Mouse (Mus musculus) embryonic facial prominence, embryonic 14.5 days (tissue): Measurements from ENCODE around the gene Sept14. TPM values are rescaled to one million over a fixed set of nuclear protein-coding genes. Genes with fewer than 3 reads are reported as not detected.

ENCODE experiments used
- ATAC-seq: fragments of 200-750 bp; cut with Nextera tagmentation; 2 replicates; pipeline ENCODE4 v1.8.0; 2017; ENCODE audit warnings: low read depth, moderate number of reproducible peaks, moderate TSS enrichment
- DNase-seq: peaks from one replicate; pipeline ENCODE4 v3.0.0-alpha.2; 2015; ENCODE audit warnings: low spot score
- H3K27ac ChIP-seq: fragments of 300-500 bp; sonication (generic); replicated peaks from 2 replicates; pipeline ENCODE4 v1.5.1; 2014; ENCODE audit warnings: low read depth, mild to moderate bottlenecking, low read length, moderate library complexity
- H3K27me3 ChIP-seq: fragments of 300-500 bp; sonication (generic); replicated peaks from 2 replicates; pipeline ENCODE4 v1.6.1; 2014; ENCODE audit warnings: low read length; ENCODE audit not compliant: control insufficient read depth, insufficient read depth
- H3K36me3 ChIP-seq: fragments of 300-500 bp; sonication (generic); 2 replicates; pipeline ENCODE4 v1.6.1; 2014; ENCODE audit warnings: low read length, mixed read lengths; ENCODE audit not compliant: control insufficient read depth, insufficient read depth
- H3K4me1 ChIP-seq: fragments of 300-500 bp; sonication (generic); 2 replicates; pipeline ENCODE4 v1.6.1; 2014; ENCODE audit warnings: antibody characterized with exemption, low read length; ENCODE audit not compliant: control insufficient read depth, insufficient read depth
- H3K4me2 ChIP-seq: fragments of 300-500 bp; sonication (generic); 2 replicates; pipeline ENCODE4 v1.6.1; 2014; ENCODE audit warnings: low read depth, mild to moderate bottlenecking, low read length, moderate library complexity, mixed read lengths
- H3K4me3 ChIP-seq: fragments of 300-500 bp; sonication (generic); 2 replicates; pipeline ENCODE4 v1.5.1; 2014; ENCODE audit warnings: low read depth, mild to moderate bottlenecking, low read length
- H3K9ac ChIP-seq: fragments of 300-500 bp; sonication (generic); 2 replicates; pipeline ENCODE4 v1.6.1; 2014; ENCODE audit warnings: low read depth, mild to moderate bottlenecking, low read length, moderate library complexity, mixed read lengths
- H3K9me3 ChIP-seq: fragments of 300-500 bp; sonication (generic); 2 replicates; pipeline ENCODE4 v1.6.1; 2016; ENCODE audit warnings: low read length; ENCODE audit not compliant: control insufficient read depth
- WGBS: fragments of 180-500 bp; shearing (Covaris S2); extraction: QIAGEN DNeasy Blood & Tissue Kit; methylation state at CpG from one replicate; pipeline ENCODE4 v1.1.7; 2014; 5-methylcytosine and 5-hydroxymethylcytosine counted together
- polyA plus RNA-seq: library from polyadenylated mRNA; unstranded; fragments of >200 nt; fragmentation: Nextera tagmentation; extraction: Ambion mirVana; gene quantifications from 2 replicates; pipeline ENCODE4 v1.2.1, GENCODE M21; 2014

The Sept14 gene
- polyA plus RNA-seq, 1 experiment from 2014 or later, result not detected

DNA sequence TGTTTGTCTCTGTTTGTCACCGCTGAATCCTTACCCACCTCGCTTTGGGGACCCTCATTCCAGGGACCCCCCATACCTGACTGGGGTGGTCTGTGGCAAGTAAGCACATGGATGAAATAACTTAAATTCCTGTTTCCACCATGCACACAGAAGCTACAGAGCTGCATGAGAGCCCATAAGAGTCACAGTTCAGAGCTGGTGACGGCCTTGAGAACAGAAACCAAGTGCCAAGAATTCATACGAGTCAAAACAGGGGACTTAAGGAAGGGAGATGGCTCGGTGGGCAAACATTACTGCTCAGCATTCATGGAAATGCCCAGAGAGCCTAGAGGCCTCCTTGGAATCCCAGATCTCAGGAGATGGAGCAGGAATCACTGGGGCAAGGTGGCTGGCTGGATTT is 44.2 kb downstream of the Sept14 start:
- peaks cover 7% of the 10 kb centered on the region; the same call in 1 of the 2 replicates for H3K4me1 ChIP-seq
- no peak for ATAC-seq

DNA sequence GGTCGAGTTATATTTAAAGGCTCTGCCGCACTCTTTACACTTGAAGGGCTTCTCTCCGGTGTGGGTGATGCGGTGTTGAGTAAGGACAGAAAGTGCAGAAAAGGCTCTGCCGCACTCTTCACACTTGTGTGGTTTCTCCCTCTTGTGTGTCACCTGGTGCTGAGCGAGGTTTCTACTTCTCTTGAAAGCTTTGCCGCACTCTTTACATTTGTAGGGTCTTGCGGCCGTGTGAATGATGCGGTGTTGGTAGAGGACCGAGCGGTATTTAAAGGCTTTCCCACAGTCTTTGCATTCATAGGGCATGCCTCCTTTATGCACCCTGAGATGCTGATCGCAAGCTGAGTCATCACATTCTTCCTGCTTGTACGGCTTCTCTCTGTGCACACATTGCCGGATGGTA is 50.4 kb downstream of the Sept14 start:
- Histone ChIP-seq H3K27me3 (no peaks in the 10 kb centered on the region), H3K27ac (no peak overlapping the region), H3K36me3 (peaks cover 60% of the 10 kb centered on the region), H3K4me2 (no peak overlapping the region), H3K9me3 (no peaks in the 10 kb centered on the region), H3K4me3 (no peak overlapping the region), H3K4me1 (no peaks in the 10 kb centered on the region), H3K9ac (no peak overlapping the region)
- no peak for ATAC-seq
- 92% methylated on average over 15 of the region's 15 CpGs for WGBS
- no peak for DNase-seq

More for the DNA sequence above, 44.2 kb downstream of the Sept14 start:
- DNase-seq, result no peak
- no peak overlapping the region for H3K4me3 ChIP-seq
- no peak overlapping the region for H3K4me2 ChIP-seq
- H3K9ac ChIP-seq, result no peak overlapping the region
- H3K27me3 ChIP-seq, result no peaks in the 10 kb centered on the region
- no peaks in the 10 kb centered on the region for H3K9me3 ChIP-seq
- 90% methylated on average over 5 of the region's 5 CpGs for WGBS
- H3K36me3 ChIP-seq, result peaks cover 22% of the 10 kb centered on the region
- no peak overlapping the region for H3K27ac ChIP-seq

DNA sequence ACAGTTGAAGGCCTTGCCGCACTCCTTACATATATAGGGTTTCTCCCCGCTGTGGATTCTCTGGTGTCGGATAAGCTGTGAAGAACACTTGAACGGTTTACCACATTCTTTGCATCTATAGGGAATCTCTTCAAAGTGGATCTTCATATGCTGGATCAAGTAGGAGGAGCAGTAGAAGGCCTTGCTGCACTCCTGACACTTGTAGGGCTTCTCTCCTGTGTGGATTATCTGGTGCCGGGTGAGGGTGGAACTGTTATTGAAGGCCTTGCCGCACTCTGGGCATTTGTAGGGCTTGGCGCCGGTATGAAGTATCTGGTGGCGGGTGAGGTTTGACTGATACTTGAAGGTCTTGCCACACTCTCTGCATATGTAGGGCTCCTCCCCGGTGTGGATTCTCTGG is 51.3 kb downstream of the Sept14 start:
- Histone ChIP-seq H3K9me3 (no peaks in the 10 kb centered on the region), H3K9ac (no peak overlapping the region), H3K36me3 (peaks cover 60% of the 10 kb centered on the region), H3K4me2 (no peak overlapping the region), H3K4me3 (no peak overlapping the region), H3K27me3 (no peaks in the 10 kb centered on the region), H3K4me1 (no peaks in the 10 kb centered on the region), H3K27ac (no peak overlapping the region)
- DNase-seq (no peak), ATAC-seq (no peak)
- 95% methylated on average over 10 of the region's 10 CpGs for WGBS

DNA sequence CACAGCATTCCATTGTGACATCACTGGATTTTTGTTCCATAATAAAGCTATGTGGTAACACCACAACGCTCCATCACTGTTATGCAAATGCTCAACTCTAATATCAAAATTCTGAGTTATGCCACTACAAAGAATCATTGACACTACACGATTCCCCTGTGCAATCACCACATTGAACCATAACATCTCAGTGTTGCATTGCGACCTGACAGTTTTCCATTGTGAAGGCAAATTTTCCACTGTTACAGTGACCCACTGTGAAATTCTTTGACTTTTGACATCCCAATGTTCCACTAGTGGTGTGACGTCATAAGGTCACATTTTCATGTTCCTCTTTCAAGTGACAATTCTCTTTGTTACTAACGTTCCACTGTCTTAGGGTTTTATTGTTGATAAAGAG is 57.5 kb downstream of the Sept14 start:
- H3K36me3 ChIP-seq, result peaks cover 8% of the 10 kb centered on the region; the same call in 1 of the 2 replicates
- no peak overlapping the region for H3K9ac ChIP-seq
- H3K9me3 ChIP-seq, result no peaks in the 10 kb centered on the region
- no peaks in the 10 kb centered on the region for H3K27me3 ChIP-seq
- ATAC-seq, result no peak
- H3K4me2 ChIP-seq, result no peak overlapping the region
- no peak for DNase-seq
- H3K27ac ChIP-seq, result no peak overlapping the region
- H3K4me3 ChIP-seq, result no peak overlapping the region
- no peaks in the 10 kb centered on the region for H3K4me1 ChIP-seq
- WGBS, result 93% methylated on average over 5 of the region's 5 CpGs

Other genes starting within 250 kb of the Sept14 start
- 44.4 and 44.5 TPM in 2 replicates for gene Sfswap, start 207.3 kb downstream of the Sept14 start, polyA plus RNA-seq
- gene Mmp17, start 124.3 kb downstream of the Sept14 start, polyA plus RNA-seq, result 2.1 and 2.6 TPM in 2 replicates
- 3.8 and 4.2 TPM in 2 replicates for gene Zfp11, start 38.4 kb downstream of the Sept14 start, polyA plus RNA-seq
- 196 and 210 TPM in 2 replicates for gene Mrps17, start 7.0 kb upstream of the Sept14 start, polyA plus RNA-seq
- 112 and 116 TPM in 2 replicates for gene Nipsnap2, start 16.6 kb upstream of the Sept14 start, polyA plus RNA-seq
- 33.1 and 33.5 TPM in 2 replicates for gene Psph, start 78.9 kb upstream of the Sept14 start, polyA plus RNA-seq
- 45.6 and 60.6 TPM in 2 replicates for gene Sumf2, start 138.5 kb upstream of the Sept14 start, polyA plus RNA-seq
- gene Chchd2, start 179.0 kb upstream of the Sept14 start, polyA plus RNA-seq, result 850 and 911 TPM in 2 replicates
- gene Zbed5, start 187.2 kb upstream of the Sept14 start, polyA plus RNA-seq, result 5.6 and 9.3 TPM in 2 replicates
- gene Phkg1, start 190.0 kb upstream of the Sept14 start, polyA plus RNA-seq, result 0.50 and 0.54 TPM in 2 replicates
- 3.4 and 3.6 TPM in 2 replicates for gene Nupr1l, start 200.0 kb upstream of the Sept14 start, polyA plus RNA-seq
- gene Vkorc1l1, start 233.5 kb upstream of the Sept14 start, polyA plus RNA-seq, result 24.8 and 25.4 TPM in 2 replicates